Mouse (Mus musculus): ENCODE data around the gene Slc36a4.

GRCm38 (mm10) chr9:15685215-15685614 lies 24.3 kb upstream of the Slc36a4 start:
- TF ChIP-seq CTCF (IDR thresholded peaks at IDR 0.05; ENCODE audit: extremely low read depth, insufficient read depth, low read length) = peak; percentile 77
- TF ChIP-seq POLR2A (IDR thresholded peaks at IDR 0.05; ENCODE audit: extremely low read depth, insufficient read depth, low read length) = no peak

Data from cortical plate, adult 2 months (tissue).